Mouse (Mus musculus) lung, adult 2 months (tissue): ENCODE measurements around the gene Brap.

Experiments
- CTCF ChIP-seq: fragments of 200-500 bp; IDR thresholded peaks from 2 replicates; pipeline ENCODE4 v1.5.1; 2011; ENCODE audit warnings: mild to moderate bottlenecking, low read length, control low read depth; ENCODE audit not compliant: insufficient read depth
- POLR2A ChIP-seq: fragments of 200-500 bp; IDR thresholded peaks from 2 replicates; pipeline ENCODE4 v1.6.1; 2011; ENCODE audit warnings: low read depth, mild to moderate bottlenecking, control low read depth, low read length, borderline replicate concordance; ENCODE audit errors: extremely low read depth

- TF ChIP-seq POLR2A (no peak), CTCF (no peak)
These were observed 37.1 kb upstream of the Brap start for GRCm38 (mm10) chr5:121623241-121623640.
